Mouse (Mus musculus): ENCODE measurements around the gene Atp8b5. TPM values are rescaled to one million over a fixed set of nuclear protein-coding genes. Genes with fewer than 3 reads are reported as not detected.

Atp8b5 gene
- polyA plus RNA-seq, 1 experiment, result 1.4 TPM

DNA sequence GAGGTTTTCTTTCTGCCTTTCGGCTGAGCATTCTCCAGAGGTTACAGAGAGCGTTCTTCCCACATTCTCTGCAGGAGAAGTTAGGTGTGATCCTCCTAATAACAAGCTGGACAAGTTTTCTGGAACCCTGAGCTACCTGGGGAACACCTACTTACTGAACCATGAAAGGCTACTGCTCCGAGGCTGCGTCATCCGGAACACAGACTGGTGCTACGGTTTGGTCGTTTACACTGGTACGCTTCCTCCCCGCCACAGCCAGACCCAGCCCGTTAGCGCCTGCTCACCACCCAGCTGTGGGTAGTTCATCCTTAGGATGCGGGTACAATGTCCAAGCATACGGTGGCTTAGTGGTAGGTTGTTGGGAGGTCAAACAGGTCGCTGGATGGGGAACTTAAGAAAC is 55.4 kb downstream of the Atp8b5 start:
- no peaks in the 10 kb centered on the region for H3K4me1 ChIP-seq (ENCODE audit: control insufficient read depth, insufficient read depth, low read length)
- no peak overlapping the region for H3K27ac ChIP-seq (ENCODE audit: insufficient read depth, low read length)
- no peak overlapping the region for H3K4me3 ChIP-seq (replicated peaks; ENCODE audit: insufficient read depth, low read depth, low read length)
- DNase-seq, result no peak
- 86% methylated on average over 14 of the region's 14 CpGs for WGBS
- H3K27me3 ChIP-seq (ENCODE audit: control insufficient read depth, insufficient read depth, low read length), result no peaks in the 10 kb centered on the region
- TF ChIP-seq CTCF (IDR thresholded peaks at IDR 0.05; ENCODE audit: borderline replicate concordance, insufficient read depth, low read depth, low read length) (no peak), POLR2A (IDR thresholded peaks at IDR 0.05; ENCODE audit: borderline replicate concordance, insufficient read depth, low read length) (no peak)

DNA sequence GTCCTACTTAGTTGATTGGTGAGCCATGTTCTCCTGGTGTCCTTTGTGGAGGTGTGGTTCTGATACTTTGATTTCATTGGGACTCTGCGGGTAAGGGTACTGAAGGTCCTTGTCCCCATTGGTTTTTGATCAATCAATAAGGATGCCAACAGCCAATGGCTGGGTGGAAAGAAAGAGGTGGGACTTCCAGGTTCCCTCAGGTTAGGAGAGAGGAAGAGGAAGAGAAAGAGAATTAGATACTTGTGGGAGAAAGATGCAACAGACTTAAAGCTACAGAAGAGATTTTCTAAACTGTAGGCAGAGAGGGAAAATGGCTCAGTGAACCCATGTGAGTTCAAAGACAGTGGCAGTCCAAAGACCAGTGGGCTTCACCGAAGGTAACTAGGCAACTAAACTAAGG is 60.2 kb downstream of the Atp8b5 start:
- 92% methylated on average over 2 of the region's 2 CpGs for WGBS
- Histone ChIP-seq H3K4me1 (ENCODE audit: control insufficient read depth, insufficient read depth, low read length) (no peaks in the 10 kb centered on the region), H3K4me3 (replicated peaks; ENCODE audit: insufficient read depth, low read depth, low read length) (no peak overlapping the region), H3K27ac (ENCODE audit: insufficient read depth, low read length) (no peak overlapping the region), H3K27me3 (ENCODE audit: control insufficient read depth, insufficient read depth, low read length) (no peaks in the 10 kb centered on the region)
- no peak for TF ChIP-seq CTCF (IDR thresholded peaks at IDR 0.05; ENCODE audit: borderline replicate concordance, insufficient read depth, low read depth, low read length)
- TF ChIP-seq POLR2A (IDR thresholded peaks at IDR 0.05; ENCODE audit: borderline replicate concordance, insufficient read depth, low read length), result no peak
- no peak for DNase-seq

GRCm38 (mm10) chr4:43334771-43335170 is 67.8 kb downstream of the Atp8b5 start:
- no peak overlapping the region for H3K4me3 ChIP-seq (replicated peaks; ENCODE audit: insufficient read depth, low read depth, low read length)
- H3K27me3 ChIP-seq (ENCODE audit: control insufficient read depth, insufficient read depth, low read length), result no peaks in the 10 kb centered on the region
- no peak for DNase-seq
- no peaks in the 10 kb centered on the region for H3K4me1 ChIP-seq (ENCODE audit: control insufficient read depth, insufficient read depth, low read length)
- 38% methylated on average over 2 of the region's 2 CpGs for WGBS
- no peak overlapping the region for H3K27ac ChIP-seq (ENCODE audit: insufficient read depth, low read length)
- no peak for TF ChIP-seq POLR2A (IDR thresholded peaks at IDR 0.05; ENCODE audit: borderline replicate concordance, insufficient read depth, low read length)
- no peak for TF ChIP-seq CTCF (IDR thresholded peaks at IDR 0.05; ENCODE audit: borderline replicate concordance, insufficient read depth, low read depth, low read length)

DNA sequence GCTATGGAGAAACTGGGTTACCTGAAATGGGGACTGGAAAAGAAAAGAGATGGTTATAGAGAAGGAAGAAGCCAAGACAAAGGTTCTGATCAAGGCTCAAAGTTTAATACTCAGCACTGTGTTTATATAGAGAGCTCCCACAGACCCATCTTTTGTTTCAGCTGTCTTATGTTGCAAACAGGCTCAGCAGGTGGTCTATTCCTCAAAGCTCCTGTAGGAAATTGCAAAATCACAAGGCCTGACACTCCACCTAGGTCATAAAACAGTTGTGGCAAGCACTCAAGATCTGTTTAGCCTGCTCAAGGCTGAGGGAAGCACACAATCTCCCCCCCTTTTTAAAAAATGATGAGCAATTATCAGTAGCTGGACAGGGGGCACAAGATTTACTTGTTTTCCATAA is 69.2 kb downstream of the Atp8b5 start:
- H3K4me1 ChIP-seq (ENCODE audit: control insufficient read depth, insufficient read depth, low read length), result no peaks in the 10 kb centered on the region
- no peak overlapping the region for H3K27ac ChIP-seq (ENCODE audit: insufficient read depth, low read length)
- TF ChIP-seq CTCF (IDR thresholded peaks at IDR 0.05; ENCODE audit: borderline replicate concordance, insufficient read depth, low read depth, low read length) (no peak), POLR2A (IDR thresholded peaks at IDR 0.05; ENCODE audit: borderline replicate concordance, insufficient read depth, low read length) (no peak)
- H3K4me3 ChIP-seq (replicated peaks; ENCODE audit: insufficient read depth, low read depth, low read length), result no peak overlapping the region
- no peak for DNase-seq
- H3K27me3 ChIP-seq (ENCODE audit: control insufficient read depth, insufficient read depth, low read length), result no peaks in the 10 kb centered on the region

GRCm38 (mm10) chr4:43340096-43340804 is 73.3 kb downstream of the Atp8b5 start:
- Histone ChIP-seq H3K27ac (ENCODE audit: insufficient read depth, low read length) (no peak overlapping the region), H3K4me3 (replicated peaks; ENCODE audit: insufficient read depth, low read depth, low read length) (no peak overlapping the region), H3K4me1 (ENCODE audit: control insufficient read depth, insufficient read depth, low read length) (no peaks in the 10 kb centered on the region), H3K27me3 (ENCODE audit: control insufficient read depth, insufficient read depth, low read length) (no peaks in the 10 kb centered on the region)
- no peak for DNase-seq
- TF ChIP-seq CTCF (IDR thresholded peaks at IDR 0.05; ENCODE audit: borderline replicate concordance, insufficient read depth, low read depth, low read length), result no peak
- no peak for TF ChIP-seq POLR2A (IDR thresholded peaks at IDR 0.05; ENCODE audit: borderline replicate concordance, insufficient read depth, low read length)
- 77% methylated on average over 4 of the region's 4 CpGs for WGBS

GRCm38 (mm10) chr4:43341276-43341891 is 74.4 kb downstream of the Atp8b5 start:
- 33% methylated on average over 7 of the region's 7 CpGs for WGBS
- H3K4me3 ChIP-seq (replicated peaks; ENCODE audit: insufficient read depth, low read depth, low read length), result no peak overlapping the region
- no peaks in the 10 kb centered on the region for H3K27me3 ChIP-seq (ENCODE audit: control insufficient read depth, insufficient read depth, low read length)
- H3K4me1 ChIP-seq (ENCODE audit: control insufficient read depth, insufficient read depth, low read length), result no peaks in the 10 kb centered on the region
- H3K27ac ChIP-seq (ENCODE audit: insufficient read depth, low read length), result no peak overlapping the region
- TF ChIP-seq CTCF (IDR thresholded peaks at IDR 0.05; ENCODE audit: borderline replicate concordance, insufficient read depth, low read depth, low read length) (no peak), POLR2A (IDR thresholded peaks at IDR 0.05; ENCODE audit: borderline replicate concordance, insufficient read depth, low read length) (no peak)
- no peak for DNase-seq

- Histone ChIP-seq H3K4me1 (ENCODE audit: control insufficient read depth, insufficient read depth, low read length) (no peaks in the 10 kb centered on the region), H3K4me3 (replicated peaks; ENCODE audit: insufficient read depth, low read depth, low read length) (no peak overlapping the region), H3K27me3 (ENCODE audit: control insufficient read depth, insufficient read depth, low read length) (no peaks in the 10 kb centered on the region), H3K27ac (ENCODE audit: insufficient read depth, low read length) (no peak overlapping the region)
- TF ChIP-seq POLR2A (IDR thresholded peaks at IDR 0.05; ENCODE audit: borderline replicate concordance, insufficient read depth, low read length) (no peak), CTCF (IDR thresholded peaks at IDR 0.05; ENCODE audit: borderline replicate concordance, insufficient read depth, low read depth, low read length) (no peak)
- WGBS, result 22% methylated on average over 10 of the region's 10 CpGs
- DNase-seq, result no peak
These were observed 75.5 kb downstream of the Atp8b5 start for GRCm38 (mm10) chr4:43342443-43342842.

GRCm38 (mm10) chr4:43344932-43345331 is 78.0 kb downstream of the Atp8b5 start:
- Histone ChIP-seq H3K27me3 (ENCODE audit: control insufficient read depth, insufficient read depth, low read length) (no peaks in the 10 kb centered on the region), H3K27ac (ENCODE audit: insufficient read depth, low read length) (no peak overlapping the region), H3K4me3 (replicated peaks; ENCODE audit: insufficient read depth, low read depth, low read length) (no peak overlapping the region), H3K4me1 (ENCODE audit: control insufficient read depth, insufficient read depth, low read length) (no peaks in the 10 kb centered on the region)
- DNase-seq, result no peak
- TF ChIP-seq POLR2A (IDR thresholded peaks at IDR 0.05; ENCODE audit: borderline replicate concordance, insufficient read depth, low read length) (no peak), CTCF (IDR thresholded peaks at IDR 0.05; ENCODE audit: borderline replicate concordance, insufficient read depth, low read depth, low read length) (no peak)
- 77% methylated on average over 2 of the region's 2 CpGs for WGBS

Measured in cerebellum, adult 2 months (tissue).